Comparison of ENCODE assay signal across 21 mouse cellular contexts in genomic region chr11:70302293-70302692, GRCm38 (mm10). TPM values are rescaled to one million over a fixed set of nuclear protein-coding genes. Genes with fewer than 3 reads are reported as not detected.
DNase-seq lines count a peak whose midpoint lies in the region; ATAC-seq and TF ChIP-seq lines count a peak whose summit lies in the region.
"Had no signal": no experiment of that assay in that cellular context is flagged by ENCODE, and none has a peak within 500 bp of the region (broad histone marks: within the 10 kb centered on the region; RNA-seq: fewer than 3 reads in every experiment).

No protein-coding gene starts in this region.

- no peaks in the 10 kb centered on the region for H3K36me3 ChIP-seq in kidney, adult 2 months (ENCODE audit: control insufficient read depth, insufficient read depth, low read length)
- H3K36me3 ChIP-seq in lung, embryonic 16.5 days (ENCODE audit: control insufficient read depth, insufficient read depth, low read length): no peaks in the 10 kb centered on the region
- H3K36me3 ChIP-seq in hindbrain, embryonic 13.5 days: no peaks in the 10 kb centered on the region

- H3K27ac ChIP-seq in kidney, adult 2 months (ENCODE audit: insufficient read depth, low read depth, low read length): no peak overlapping the region
- peak overlapping the region; percentile 63 for H3K27ac ChIP-seq in lung, embryonic 16.5 days (ENCODE audit: low read length)
- H3K27ac ChIP-seq in hindbrain, embryonic 13.5 days: no peak overlapping the region

- no peak for TF ChIP-seq POLR2A in kidney, adult 2 months (IDR thresholded peaks at IDR 0.05; ENCODE audit: low read depth, low read length)
- no peak for TF ChIP-seq POLR2A in lung, adult 2 months (IDR thresholded peaks at IDR 0.05; ENCODE audit: borderline replicate concordance, extremely low read depth, low read depth, low read length)

- WGBS in kidney, adult 2 months: 82% methylated on average over 4 of the region's 4 CpGs
- 57% methylated on average over 4 of the region's 4 CpGs for WGBS in lung, embryonic 16.5 days
- 40% methylated on average over 4 of the region's 4 CpGs for WGBS in lung, adult 2 months
- WGBS in hindbrain, embryonic 13.5 days: 87% methylated on average over 4 of the region's 4 CpGs

- H3K9ac ChIP-seq in lung, embryonic 16.5 days (ENCODE audit: low read length): no peak overlapping the region
- H3K9ac ChIP-seq in hindbrain, embryonic 13.5 days: no peak overlapping the region

- 0 out of 2 replicates have a peak overlapping the region, but pooled peaks have one; percentile 8 for H3K4me2 ChIP-seq in lung, embryonic 16.5 days (ENCODE audit: low read depth, low read length)
- H3K4me2 ChIP-seq in hindbrain, embryonic 13.5 days: no peak overlapping the region

- no peaks in the 10 kb centered on the region for H3K9me3 ChIP-seq in lung, embryonic 16.5 days (ENCODE audit: control insufficient read depth, low read length)
- no peaks in the 10 kb centered on the region for H3K9me3 ChIP-seq in hindbrain, embryonic 13.5 days

- H3K27me3 ChIP-seq in kidney, adult 2 months (replicated peaks; ENCODE audit: control insufficient read depth, insufficient read depth, low read length): no peaks in the 10 kb centered on the region
- H3K27me3 ChIP-seq in lung, embryonic 16.5 days (ENCODE audit: control insufficient read depth, insufficient read depth, low read depth, low read length): no peaks in the 10 kb centered on the region
- peaks cover 2% of the 10 kb centered on the region; the same call in 1 of the 2 replicates for H3K27me3 ChIP-seq in hindbrain, embryonic 13.5 days

- H3K4me1 ChIP-seq in kidney, adult 2 months (ENCODE audit: control insufficient read depth, insufficient read depth, low read length): peaks cover 3% of the 10 kb centered on the region; the same call in 1 of the 2 replicates
- no peaks in the 10 kb centered on the region for H3K4me1 ChIP-seq in lung, embryonic 16.5 days (replicated peaks; ENCODE audit: control insufficient read depth, insufficient read depth, low read length)
- H3K4me1 ChIP-seq in lung, adult 2 months (ENCODE audit: control insufficient read depth, insufficient read depth, low read length): peaks cover 5% of the 10 kb centered on the region; the same call in 1 of the 2 replicates
- H3K4me1 ChIP-seq in hindbrain, embryonic 13.5 days (replicated peaks): no peaks in the 10 kb centered on the region

- TF ChIP-seq CTCF in kidney, adult 2 months (conservative IDR thresholded peaks at IDR 0.05; ENCODE audit: insufficient read depth, insufficient read length, low read depth, low read length): no peak
- no peak for TF ChIP-seq CTCF in lung, adult 2 months (IDR thresholded peaks at IDR 0.05; ENCODE audit: insufficient read depth, low read length)

- DNase-seq in adrenal gland, adult 2 months: peak; percentile 35
- DNase-seq in adrenal gland, adult 18-20 months (ENCODE audit: low spot score in 2 of 2): no peak
- DNase-seq in kidney, adult 2 months: peak; percentile 36
- DNase-seq in kidney, adult 8-10 months: no peak
- no peak for DNase-seq in lung, adult 2 months
- DNase-seq: adrenal gland, postnatal 25 days; cerebellum, adult 2 months; layer of hippocampus, postnatal 36 days; thymus, postnatal 25 days had no signal

- no peak overlapping the region for H3K4me3 ChIP-seq in kidney, adult 2 months (ENCODE audit: insufficient read depth, low read depth, low read length)
- no peak overlapping the region for H3K4me3 ChIP-seq in lung, embryonic 16.5 days (ENCODE audit: low read length)
- no peak overlapping the region for H3K4me3 ChIP-seq in lung, adult 2 months (replicated peaks; ENCODE audit: extremely low read depth, low read depth, low read length)
- no peak overlapping the region for H3K4me3 ChIP-seq in hindbrain, embryonic 13.5 days
- H3K4me3 ChIP-seq: erythroblast, embryonic 14.5 days had no signal

- ATAC-seq in lung, embryonic 16.5 days (ENCODE audit: low read depth): peak; percentile 36
- ATAC-seq in erythroid progenitor cell, adult 5-6 weeks (replicated peaks; ENCODE audit: low FRiP score, poor library complexity, severe bottlenecking): no peak
- no peak for ATAC-seq in hindbrain, embryonic 13.5 days (ENCODE audit: low FRiP score)
- ATAC-seq: forebrain, embryonic 16.5 days; hindbrain, embryonic 16.5 days; intestine, postnatal 0 days had no signal

RNA-seq across cellular contexts. Expression of gene Alox12e, which starts 20.1 kb away (rescaled TPM):
- not detected for total RNA-seq in adrenal gland, adult 2 months (2021)
- 0.06 TPM in 1 of 2 replicates, not detected in the other for polyA plus RNA-seq in adrenal gland, adult 2 months (2012; rRNA removed)
- total RNA-seq in adrenal gland, adult 18-20 months (2021): not detected
- polyA plus RNA-seq in kidney, adult 2 months (2012; rRNA removed): 0.07 TPM in 1 of 2 replicates, not detected in the other
- polyA plus RNA-seq in lung, embryonic 16.5 days (2015; fragmentation: Nextera tagmentation; extraction: Ambion mirVana): 0.35 and 1.1 TPM in 2 replicates
- 0.31 and 0.40 TPM in 2 replicates for polyA plus RNA-seq in lung, adult 2 months (2012; rRNA removed)
- total RNA-seq in erythroid progenitor cell, adult 5-6 weeks (2015; ENCODE audit: low replicate concordance): 0.42 TPM in 1 of 2 replicates, not detected in the other
- total RNA-seq in erythroid progenitor cell, adult 5-6 weeks (2017; ENCODE audit: low replicate concordance): not detected in 2 replicates
- not detected in 2 replicates for polyA plus RNA-seq in hindbrain, embryonic 13.5 days (2015; fragmentation: Nextera tagmentation; extraction: Ambion mirVana)
- total RNA-seq: adrenal gland, postnatal 25 days; heart, adult 18-20 months; layer of hippocampus, postnatal 36 days; liver, adult 2 months had no signal
- polyA plus RNA-seq: cerebellum, adult 2 months; erythroblast, embryonic 14.5 days; forebrain, embryonic 16.5 days; intestine, postnatal 0 days; liver, adult 2 months; testis, adult 2 months had no signal

RNA-seq across cellular contexts. Expression of gene Alox12, which starts 47.1 kb away (rescaled TPM):
- total RNA-seq in adrenal gland, adult 2 months (2021): 1 to 10 TPM; 1.3 to 1.6 TPM
- polyA plus RNA-seq in adrenal gland, adult 2 months (2012; rRNA removed): 1.7 and 1.8 TPM in 2 replicates
- 1 to 10 TPM in 1 of 2 experiments, under 1 TPM in 1; 0.96 to 1.1 TPM for total RNA-seq in adrenal gland, adult 18-20 months (2021)
- polyA plus RNA-seq in kidney, adult 2 months (2012; rRNA removed): 5.8 and 6.0 TPM in 2 replicates
- 6.9 and 7.8 TPM in 2 replicates for polyA plus RNA-seq in lung, embryonic 16.5 days (2015; fragmentation: Nextera tagmentation; extraction: Ambion mirVana)
- polyA plus RNA-seq in lung, adult 2 months (2012; rRNA removed): 4.6 and 9.2 TPM in 2 replicates
- 1.7 TPM in 1 of 2 replicates, not detected in the other for total RNA-seq in erythroid progenitor cell, adult 5-6 weeks (2015; ENCODE audit: low replicate concordance)
- total RNA-seq in erythroid progenitor cell, adult 5-6 weeks (2017; ENCODE audit: low replicate concordance): 1.0 TPM in 1 of 2 replicates, not detected in the other
- 2.1 and 2.8 TPM in 2 replicates for polyA plus RNA-seq in hindbrain, embryonic 13.5 days (2015; fragmentation: Nextera tagmentation; extraction: Ambion mirVana)
- total RNA-seq: CH12.LX; layer of hippocampus, postnatal 36 days had no signal

RNA-seq across cellular contexts. Expression of gene Alox15, which starts 49.5 kb away (rescaled TPM):
- total RNA-seq in adrenal gland, adult 2 months (2021): 1 to 10 TPM; 2.8 to 6.8 TPM
- 1.1 and 2.7 TPM in 2 replicates for polyA plus RNA-seq in adrenal gland, adult 2 months (2012; rRNA removed)
- 1 to 10 TPM; 2.8 to 7.9 TPM for total RNA-seq in adrenal gland, adult 18-20 months (2021)
- 0.16 and 0.72 TPM in 2 replicates for polyA plus RNA-seq in kidney, adult 2 months (2012; rRNA removed)
- polyA plus RNA-seq in lung, embryonic 16.5 days (2015; fragmentation: Nextera tagmentation; extraction: Ambion mirVana): 0.70 and 0.72 TPM in 2 replicates
- 4.2 and 14.2 TPM in 2 replicates for polyA plus RNA-seq in lung, adult 2 months (2012; rRNA removed)
- 5.4 and 17.6 TPM in 2 replicates for total RNA-seq in erythroid progenitor cell, adult 5-6 weeks (2015; ENCODE audit: low replicate concordance)
- total RNA-seq in erythroid progenitor cell, adult 5-6 weeks (2017; ENCODE audit: low replicate concordance): 3.6 and 5.7 TPM in 2 replicates
- 0.10 TPM in 1 of 2 replicates, not detected in the other for polyA plus RNA-seq in hindbrain, embryonic 13.5 days (2015; fragmentation: Nextera tagmentation; extraction: Ambion mirVana)
- total RNA-seq: CH12.LX; layer of hippocampus, postnatal 36 days; midbrain, postnatal 0 days had no signal
- polyA plus RNA-seq: erythroblast, embryonic 14.5 days; forebrain, embryonic 16.5 days; hindbrain, embryonic 16.5 days; liver, adult 2 months had no signal

Comparison
In these comparisons a context has a peak if more than half of its experiments do, and no peak if none do; other contexts are left out.
1. DNase-seq: peak in adrenal gland, adult 2 months (single experiment) and kidney, adult 2 months (single experiment); none in adrenal gland, adult 18-20 months (0 of 2), kidney, adult 8-10 months (0 of 2) and lung, adult 2 months (single experiment).